Mouse (Mus musculus): ENCODE measurements at regions not wholly inside any gene's neighbourhood (a gene's known extent, or its start where the extent isn't known, plus 50 kb on each side); places are given as distances from the start of the nearest gene placed in this dataset.

GRCm38 (mm10) chr2:50654221-50654952 lies 357.8 kb upstream of the Mmadhc start:
- in situ Hi-C loops (cut with MboI, MseI): no loop called here

- in situ Hi-C loops (cut with MboI, MseI): no loop called here
Measured at GRCm38 (mm10) chr2:50653121-50653615, 356.6 kb upstream of the Mmadhc start.

GRCm38 (mm10) chr2:50649656-50650055 lies 353.1 kb upstream of the Mmadhc start:
- in situ Hi-C loops (cut with MboI, MseI): no loop called here

GRCm38 (mm10) chr2:50643219-50643618 lies 346.6 kb upstream of the Mmadhc start:
- in situ Hi-C loops (cut with MboI, MseI): no loop called here

- in situ Hi-C loops (cut with MboI, MseI): no loop called here
Measured at GRCm38 (mm10) chr2:50642198-50642597, 345.6 kb upstream of the Mmadhc start.

- in situ Hi-C loops (cut with MboI, MseI): no loop called here
Measured at GRCm38 (mm10) chr2:50635896-50636295, 339.3 kb upstream of the Mmadhc start.

GRCm38 (mm10) chr2:50631786-50632185 lies 335.2 kb upstream of the Mmadhc start:
- in situ Hi-C loops (cut with MboI, MseI): no loop called here

- in situ Hi-C loops (cut with MboI, MseI): no loop called here
Measured at GRCm38 (mm10) chr2:50627501-50627900, 330.9 kb upstream of the Mmadhc start.

GRCm38 (mm10) chr2:50625233-50625749 lies 328.7 kb upstream of the Mmadhc start:
- in situ Hi-C loops (cut with MboI, MseI): no loop called here

GRCm38 (mm10) chr2:50609086-50609485 lies 312.5 kb upstream of the Mmadhc start:
- in situ Hi-C loops (cut with MboI, MseI): no loop called here

GRCm38 (mm10) chr2:50589195-50589594 lies 292.6 kb upstream of the Mmadhc start:
- in situ Hi-C loops (cut with MboI, MseI): no loop called here

GRCm38 (mm10) chr2:50588652-50589051 lies 292.1 kb upstream of the Mmadhc start:
- in situ Hi-C loops (cut with MboI, MseI): no loop called here

- in situ Hi-C loops (cut with MboI, MseI): no loop called here
Measured at GRCm38 (mm10) chr2:50586321-50587050, 289.9 kb upstream of the Mmadhc start.

- in situ Hi-C loops (cut with MboI, MseI): no loop called here
Measured at GRCm38 (mm10) chr2:50579620-50580019, 283.0 kb upstream of the Mmadhc start.

- in situ Hi-C loops (cut with MboI, MseI): no loop called here
Measured at GRCm38 (mm10) chr2:50578278-50579043, 281.9 kb upstream of the Mmadhc start.

GRCm38 (mm10) chr2:50577736-50578135 lies 281.1 kb upstream of the Mmadhc start:
- in situ Hi-C loops (cut with MboI, MseI): no loop called here

- in situ Hi-C loops (cut with MboI, MseI): no loop called here
Measured at GRCm38 (mm10) chr2:50573455-50573854, 276.9 kb upstream of the Mmadhc start.

GRCm38 (mm10) chr2:50571021-50571420 lies 274.4 kb upstream of the Mmadhc start:
- in situ Hi-C loops (cut with MboI, MseI): no loop called here

GRCm38 (mm10) chr2:50569502-50570285 lies 273.1 kb upstream of the Mmadhc start:
- in situ Hi-C loops (cut with MboI, MseI): no loop called here

GRCm38 (mm10) chr2:50568777-50569501 lies 272.3 kb upstream of the Mmadhc start:
- in situ Hi-C loops (cut with MboI, MseI): no loop called here

Measured in T-helper 1 cell (primary cell).